Mouse (Mus musculus): Measurements from ENCODE around the gene Hus1. TPM values are rescaled to one million over a fixed set of nuclear protein-coding genes. Genes with fewer than 3 reads are reported as not detected.

Gene Hus1
- total RNA-seq, 1 experiment from 2014 or later: 9.6 TPM

- no peak for ATAC-seq (replicated peaks; ENCODE audit: insufficient number of reproducible peaks, low FRiP score, low TSS enrichment, poor library complexity, severe bottlenecking)
Observed at GRCm38 (mm10) chr11:8988084-8988483, 22.9 kb downstream of the Hus1 start.

- ATAC-seq (replicated peaks; ENCODE audit: insufficient number of reproducible peaks, low FRiP score, low TSS enrichment, poor library complexity, severe bottlenecking): no peak
Observed at GRCm38 (mm10) chr11:8986058-8986457, 24.9 kb downstream of the Hus1 start.

- peak; percentile 56 for ATAC-seq (replicated peaks; ENCODE audit: insufficient number of reproducible peaks, low FRiP score, low TSS enrichment, poor library complexity, severe bottlenecking)
Observed at GRCm38 (mm10) chr11:8983237-8983861, 27.6 kb downstream of the Hus1 start.

- ATAC-seq (replicated peaks; ENCODE audit: insufficient number of reproducible peaks, low FRiP score, low TSS enrichment, poor library complexity, severe bottlenecking): no peak
Observed at GRCm38 (mm10) chr11:8978154-8978553, 32.8 kb downstream of the Hus1 start.

- ATAC-seq (replicated peaks; ENCODE audit: insufficient number of reproducible peaks, low FRiP score, low TSS enrichment, poor library complexity, severe bottlenecking): no peak
Observed at GRCm38 (mm10) chr11:8973166-8973565, 37.8 kb downstream of the Hus1 start, which contains the start of gene Pkd1l1. Gene Pkd1l1 (minus strand): TSS chr11:8973266.

- no peak for ATAC-seq (replicated peaks; ENCODE audit: insufficient number of reproducible peaks, low FRiP score, low TSS enrichment, poor library complexity, severe bottlenecking)
Observed at GRCm38 (mm10) chr11:8972093-8972492, 38.9 kb downstream of the Hus1 start.

GRCm38 (mm10) chr11:8970509-8970908 lies 40.5 kb downstream of the Hus1 start:
- no peak for ATAC-seq (replicated peaks; ENCODE audit: insufficient number of reproducible peaks, low FRiP score, low TSS enrichment, poor library complexity, severe bottlenecking)

- no peak for ATAC-seq (replicated peaks; ENCODE audit: insufficient number of reproducible peaks, low FRiP score, low TSS enrichment, poor library complexity, severe bottlenecking)
Observed at GRCm38 (mm10) chr11:8968094-8968493, 42.9 kb downstream of the Hus1 start.

- no peak for ATAC-seq (replicated peaks; ENCODE audit: insufficient number of reproducible peaks, low FRiP score, low TSS enrichment, poor library complexity, severe bottlenecking)
Observed at GRCm38 (mm10) chr11:8958572-8958971, 52.4 kb downstream of the Hus1 start.

- no peak for ATAC-seq (replicated peaks; ENCODE audit: insufficient number of reproducible peaks, low FRiP score, low TSS enrichment, poor library complexity, severe bottlenecking)
Observed at GRCm38 (mm10) chr11:8958108-8958507, 52.9 kb downstream of the Hus1 start.

- no peak for ATAC-seq (replicated peaks; ENCODE audit: insufficient number of reproducible peaks, low FRiP score, low TSS enrichment, poor library complexity, severe bottlenecking)
Observed at GRCm38 (mm10) chr11:8957023-8957422, 54.0 kb downstream of the Hus1 start.

GRCm38 (mm10) chr11:8955678-8956077 lies 55.3 kb downstream of the Hus1 start:
- ATAC-seq (replicated peaks; ENCODE audit: insufficient number of reproducible peaks, low FRiP score, low TSS enrichment, poor library complexity, severe bottlenecking): no peak

GRCm38 (mm10) chr11:8949765-8950430 lies 61.1 kb downstream of the Hus1 start:
- no peak for ATAC-seq (replicated peaks; ENCODE audit: insufficient number of reproducible peaks, low FRiP score, low TSS enrichment, poor library complexity, severe bottlenecking)

GRCm38 (mm10) chr11:8948871-8949270 lies 62.1 kb downstream of the Hus1 start:
- no peak for ATAC-seq (replicated peaks; ENCODE audit: insufficient number of reproducible peaks, low FRiP score, low TSS enrichment, poor library complexity, severe bottlenecking)

GRCm38 (mm10) chr11:8944114-8944513 lies 66.9 kb downstream of the Hus1 start:
- ATAC-seq (replicated peaks; ENCODE audit: insufficient number of reproducible peaks, low FRiP score, low TSS enrichment, poor library complexity, severe bottlenecking): no peak

Other genes with a start within 250 kb of the Hus1 start
- not detected in 3 replicates for gene Pkd1l1, start 37.9 kb downstream of the Hus1 start, total RNA-seq (2017)
- 0.29 to 0.64 TPM in 2 of 3 replicates, not detected in the other for gene Gm11992, start 37.4 kb upstream of the Hus1 start, total RNA-seq (2017)
- gene Sun3, start 37.8 kb upstream of the Hus1 start, total RNA-seq (2017): not detected in 3 replicates
- 1.5 to 4.1 TPM in 2 of 3 replicates, not detected in the other for gene Upp1, start 106.9 kb upstream of the Hus1 start, total RNA-seq (2017)
- 0.10 to 0.29 TPM (median 0.11 TPM) in 3 replicates for gene Abca13, start 180.8 kb upstream of the Hus1 start, total RNA-seq (2017)

All from monocyte, adult 5-6 weeks (primary cell).